Mouse (Mus musculus): Measurements from ENCODE around the gene Fgfr2. TPM values are rescaled to one million over a fixed set of nuclear protein-coding genes. Genes with fewer than 3 reads are reported as not detected.

The Fgfr2 gene
- polyA plus RNA-seq, 1 experiment from 2014 or later = 169 TPM

DNA sequence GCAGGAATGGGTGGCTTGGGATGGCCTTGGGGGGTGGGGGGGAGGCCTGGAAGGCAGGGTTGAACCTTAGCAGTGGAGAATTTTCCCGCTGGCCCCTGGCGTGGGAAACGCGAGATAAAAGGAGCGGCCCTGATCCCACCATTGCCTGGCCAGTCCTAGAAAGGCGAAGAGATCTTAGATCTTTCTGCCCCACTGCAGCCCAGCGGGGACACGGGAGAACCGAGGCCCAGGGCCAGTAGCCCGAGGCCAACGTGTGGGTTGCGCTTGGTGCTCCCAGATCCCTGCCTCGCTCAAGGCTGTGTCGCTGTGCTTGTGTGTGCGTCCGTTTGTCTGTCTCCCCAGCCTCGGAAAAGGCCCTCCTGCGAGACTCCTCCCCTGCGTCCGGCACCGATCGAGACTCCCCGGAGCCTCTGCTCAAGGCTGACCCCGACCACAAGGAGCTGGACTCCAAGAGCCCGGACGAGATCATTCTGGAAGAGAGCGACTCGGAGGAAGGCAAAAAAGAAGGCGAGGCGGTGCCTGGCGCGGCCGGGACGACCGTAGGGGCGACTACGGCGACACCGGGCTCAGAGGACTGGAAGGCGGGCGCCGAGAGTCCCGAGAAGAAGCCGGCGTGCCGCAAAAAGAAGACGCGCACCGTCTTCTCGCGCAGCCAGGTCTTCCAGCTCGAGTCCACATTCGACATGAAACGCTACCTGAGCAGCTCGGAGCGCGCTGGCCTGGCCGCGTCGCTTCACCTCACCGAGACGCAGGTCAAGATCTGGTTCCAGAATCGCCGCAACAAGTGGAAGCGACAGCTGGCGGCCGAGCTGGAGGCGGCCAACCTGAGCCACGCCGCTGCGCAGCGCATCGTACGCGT is 1579.3 kb downstream of the Fgfr2 start:
- Histone ChIP-seq H3K27me3 (ENCODE audit: control insufficient read depth, insufficient read depth, low read length) (peaks cover 68% of the 10 kb centered on the region), H3K9me3 (ENCODE audit: control insufficient read depth, low read depth, low read length) (no peaks in the 10 kb centered on the region), H3K4me2 (replicated peaks; ENCODE audit: low read depth, low read length) (peak overlapping the region; percentile 47; the same call in 1 of the 2 replicates), H3K4me3 (ENCODE audit: low read depth, low read length) (peak overlapping the region; percentile 28), H3K4me1 (ENCODE audit: control insufficient read depth, insufficient read depth, low read length) (peaks cover 19% of the 10 kb centered on the region; the same call in 1 of the 2 replicates), H3K27ac (ENCODE audit: low read length) (no peak overlapping the region), H3K36me3 (ENCODE audit: control insufficient read depth, insufficient read depth, low read length) (no peaks in the 10 kb centered on the region), H3K9ac (replicated peaks; ENCODE audit: low read depth, low read length) (no peak overlapping the region)
- under 1% methylated on average over 75 of the region's 75 CpGs for WGBS
- ATAC-seq (ENCODE audit: insufficient number of reproducible peaks, insufficient read depth, low FRiP score, low read depth) = no peak

DNA sequence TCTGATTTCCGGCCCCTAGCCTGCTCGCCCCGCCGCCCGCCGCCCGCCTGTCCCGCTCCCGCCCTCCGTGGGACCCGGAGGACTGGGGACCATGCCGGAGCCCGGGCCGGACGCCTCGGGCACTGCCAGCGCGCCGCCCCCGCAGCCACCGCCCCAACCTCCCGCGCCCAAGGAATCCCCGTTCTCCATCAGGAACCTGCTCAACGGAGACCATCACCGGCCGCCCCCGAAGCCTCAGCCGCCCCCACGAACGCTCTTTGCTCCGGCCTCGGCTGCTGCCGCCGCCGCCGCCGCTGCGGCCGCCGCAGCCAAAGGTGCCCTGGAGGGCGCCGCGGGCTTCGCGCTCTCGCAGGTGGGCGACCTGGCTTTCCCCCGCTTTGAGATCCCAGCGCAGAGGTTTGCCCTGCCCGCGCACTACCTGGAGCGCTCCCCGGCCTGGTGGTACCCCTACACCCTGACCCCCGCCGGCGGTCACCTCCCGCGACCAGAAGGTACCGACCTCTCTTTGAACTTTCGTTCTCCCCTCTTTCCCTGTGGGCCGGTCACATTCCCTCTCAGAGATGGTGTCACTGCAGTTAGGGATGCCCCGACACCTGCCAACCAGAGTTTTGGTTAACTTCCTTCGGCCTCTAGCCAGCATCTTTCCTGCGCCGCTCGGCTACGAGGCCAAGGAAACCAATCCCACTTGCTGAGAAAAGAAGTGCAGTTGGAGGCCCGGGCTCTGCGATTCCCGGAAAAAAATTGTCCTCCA is 1580.1 kb downstream of the Fgfr2 start:
- peak overlapping the region; percentile 47 for H3K4me2 ChIP-seq (replicated peaks; ENCODE audit: low read depth, low read length)
- H3K4me1 ChIP-seq (ENCODE audit: control insufficient read depth, insufficient read depth, low read length) = peaks cover 19% of the 10 kb centered on the region; the same call in 1 of the 2 replicates
- peak overlapping the region; percentile 28 for H3K4me3 ChIP-seq (ENCODE audit: low read depth, low read length)
- H3K9ac ChIP-seq (replicated peaks; ENCODE audit: low read depth, low read length) = no peak overlapping the region
- no peak for ATAC-seq (ENCODE audit: insufficient number of reproducible peaks, insufficient read depth, low FRiP score, low read depth)
- peaks cover 61% of the 10 kb centered on the region for H3K27me3 ChIP-seq (ENCODE audit: control insufficient read depth, insufficient read depth, low read length)
- H3K27ac ChIP-seq (ENCODE audit: low read length) = no peak overlapping the region
- no peaks in the 10 kb centered on the region for H3K36me3 ChIP-seq (ENCODE audit: control insufficient read depth, insufficient read depth, low read length)
- WGBS = under 1% methylated on average over 51 of the region's 71 CpGs
- H3K9me3 ChIP-seq (ENCODE audit: control insufficient read depth, low read depth, low read length) = no peaks in the 10 kb centered on the region

DNA sequence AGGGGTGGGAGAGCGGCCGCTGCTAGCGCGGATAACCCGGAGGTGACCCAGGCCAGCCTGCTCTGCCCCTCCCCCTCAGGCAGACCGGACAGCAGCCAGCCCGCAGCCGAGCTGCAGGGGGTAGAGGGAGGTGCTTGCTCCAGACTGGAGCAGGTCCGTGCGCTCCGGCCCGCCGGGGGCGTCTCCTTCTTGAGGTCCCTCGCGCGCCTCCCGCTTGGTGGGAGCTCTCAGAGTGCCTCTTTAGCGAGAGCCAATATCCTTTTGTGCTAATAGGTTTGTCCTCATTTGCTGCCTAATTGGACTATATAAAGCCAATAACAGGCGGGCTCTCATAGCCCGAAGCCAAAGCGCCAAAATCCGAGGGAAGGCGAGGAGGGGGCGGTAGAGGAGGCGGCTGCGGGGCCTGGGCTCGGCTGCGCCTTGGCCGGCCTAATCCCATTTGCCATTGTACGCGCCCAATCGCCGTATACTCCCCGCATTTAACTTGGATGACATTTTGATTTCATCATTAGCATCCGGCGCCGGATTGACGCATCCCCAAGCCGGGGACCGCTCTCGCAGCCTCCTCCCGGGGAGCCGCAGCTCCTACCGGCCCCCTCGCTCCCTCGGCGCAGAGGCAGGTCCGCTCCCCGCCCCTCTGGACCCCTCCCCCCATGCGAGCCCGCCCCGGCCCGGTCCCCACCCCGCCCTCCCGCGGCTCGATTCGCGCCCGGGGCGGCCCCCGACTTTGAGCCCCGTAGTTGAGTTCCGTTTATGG is 1580.9 kb downstream of the Fgfr2 start, which contains the start of gene Hmx3:
TSS of gene Hmx3 (plus strand) at position 753 of the 757 bp plus-strand sequence.
- H3K36me3 ChIP-seq (ENCODE audit: control insufficient read depth, insufficient read depth, low read length) = no peaks in the 10 kb centered on the region
- H3K9me3 ChIP-seq (ENCODE audit: control insufficient read depth, low read depth, low read length) = no peaks in the 10 kb centered on the region
- H3K4me1 ChIP-seq (ENCODE audit: control insufficient read depth, insufficient read depth, low read length) = peaks cover 19% of the 10 kb centered on the region; the same call in 1 of the 2 replicates
- H3K9ac ChIP-seq (replicated peaks; ENCODE audit: low read depth, low read length) = no peak within 1 kb of the TSS
- WGBS = 1% methylated on average over 64 of the region's 65 CpGs
- H3K27me3 ChIP-seq (ENCODE audit: control insufficient read depth, insufficient read depth, low read length) = peaks cover 57% of the 10 kb centered on the region
- H3K4me3 ChIP-seq (ENCODE audit: low read depth, low read length) = peak within 1 kb of the TSS; percentile 28
- no peak within 1 kb of the TSS for H3K27ac ChIP-seq (ENCODE audit: low read length)
- ATAC-seq (ENCODE audit: insufficient number of reproducible peaks, insufficient read depth, low FRiP score, low read depth) = no peak
- H3K4me2 ChIP-seq (replicated peaks; ENCODE audit: low read depth, low read length) = peak within 1 kb of the TSS; percentile 47

DNA sequence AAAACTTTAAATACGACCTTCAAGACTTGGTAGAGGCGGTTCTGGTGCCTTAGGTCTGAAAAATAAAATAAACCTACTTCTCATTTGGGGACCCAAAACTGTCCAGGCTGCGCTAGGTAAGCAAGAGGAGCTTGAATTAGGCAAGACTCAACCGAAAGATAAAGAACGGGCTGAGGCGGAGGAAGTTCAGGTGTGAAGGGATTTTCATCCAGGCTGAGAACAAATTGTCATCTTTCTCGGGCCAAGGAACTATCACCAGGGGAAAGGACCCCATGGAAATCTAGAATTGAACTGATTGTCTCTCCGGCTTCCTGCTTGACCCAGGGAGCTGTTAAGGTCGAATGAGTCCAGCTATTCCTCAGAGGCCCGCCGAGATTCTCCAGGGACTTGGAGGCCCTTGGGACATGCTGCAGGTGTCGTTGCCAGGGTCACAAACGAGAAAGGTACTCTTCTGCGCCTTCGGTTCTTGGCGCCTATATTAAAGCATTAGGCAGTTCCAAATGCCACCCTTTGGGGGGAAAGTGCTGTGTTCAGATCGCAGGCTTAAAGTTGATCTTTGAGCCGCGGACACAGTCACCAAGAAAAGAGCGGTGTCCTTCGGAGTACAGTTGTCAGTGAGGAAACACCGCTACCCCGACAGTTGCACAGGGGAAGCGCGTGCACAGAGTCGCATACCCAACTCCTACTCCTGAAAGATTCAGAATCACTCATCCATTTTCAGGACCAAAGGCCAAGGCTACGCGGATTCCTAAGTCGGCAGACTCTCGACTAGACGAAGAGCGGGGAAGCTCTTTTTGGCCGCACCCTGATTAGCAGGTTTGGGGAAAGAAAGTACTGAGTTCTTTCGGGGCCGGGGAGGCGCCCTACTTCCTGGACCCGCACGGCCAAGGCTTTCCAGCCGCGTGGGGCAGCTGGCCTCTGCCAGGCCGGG is 1581.7 kb downstream of the Fgfr2 start:
- Histone ChIP-seq H3K36me3 (ENCODE audit: control insufficient read depth, insufficient read depth, low read length) (no peaks in the 10 kb centered on the region), H3K4me1 (ENCODE audit: control insufficient read depth, insufficient read depth, low read length) (peaks cover 19% of the 10 kb centered on the region; the same call in 1 of the 2 replicates), H3K4me2 (replicated peaks; ENCODE audit: low read depth, low read length) (peak overlapping the region; percentile 47), H3K27me3 (ENCODE audit: control insufficient read depth, insufficient read depth, low read length) (peaks cover 55% of the 10 kb centered on the region), H3K4me3 (ENCODE audit: low read depth, low read length) (peak overlapping the region; percentile 28), H3K9me3 (ENCODE audit: control insufficient read depth, low read depth, low read length) (no peaks in the 10 kb centered on the region), H3K27ac (ENCODE audit: low read length) (no peak overlapping the region), H3K9ac (replicated peaks; ENCODE audit: low read depth, low read length) (no peak overlapping the region)
- WGBS = 1% methylated on average over 41 of the region's 41 CpGs
- ATAC-seq (ENCODE audit: insufficient number of reproducible peaks, insufficient read depth, low FRiP score, low read depth) = no peak

DNA sequence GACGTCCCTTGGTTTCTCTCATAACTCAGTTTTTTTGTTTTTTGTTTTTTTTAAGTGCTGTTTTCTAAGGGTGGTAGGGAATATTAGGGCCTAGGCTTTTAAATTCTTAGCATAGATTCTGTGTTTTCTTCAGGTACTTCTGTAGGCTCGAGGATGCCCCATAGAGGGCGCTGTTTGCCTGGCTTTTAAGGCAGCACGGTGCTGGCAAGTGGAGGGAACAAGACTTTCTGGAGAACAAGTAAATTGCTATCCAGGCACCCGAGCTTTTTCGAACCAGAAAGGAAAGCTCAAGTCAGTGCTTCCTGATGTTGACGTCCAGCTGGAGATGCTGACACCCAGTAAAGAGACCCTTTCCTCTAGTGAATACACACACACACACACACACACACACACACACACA is 1583.2 kb downstream of the Fgfr2 start:
- H3K9me3 ChIP-seq (ENCODE audit: control insufficient read depth, low read depth, low read length) = no peaks in the 10 kb centered on the region
- peaks cover 19% of the 10 kb centered on the region; the same call in 1 of the 2 replicates for H3K4me1 ChIP-seq (ENCODE audit: control insufficient read depth, insufficient read depth, low read length)
- H3K27me3 ChIP-seq (ENCODE audit: control insufficient read depth, insufficient read depth, low read length) = peaks cover 47% of the 10 kb centered on the region
- H3K4me2 ChIP-seq (replicated peaks; ENCODE audit: low read depth, low read length) = no peak overlapping the region
- WGBS = 0% methylated on average over 7 of the region's 7 CpGs
- no peak overlapping the region for H3K4me3 ChIP-seq (ENCODE audit: low read depth, low read length)
- H3K27ac ChIP-seq (ENCODE audit: low read length) = no peak overlapping the region
- ATAC-seq (ENCODE audit: insufficient number of reproducible peaks, insufficient read depth, low FRiP score, low read depth) = 0 out of 2 replicates have a peak, but pooled peaks have one; percentile 37
- H3K36me3 ChIP-seq (ENCODE audit: control insufficient read depth, insufficient read depth, low read length) = no peaks in the 10 kb centered on the region
- H3K9ac ChIP-seq (replicated peaks; ENCODE audit: low read depth, low read length) = no peak overlapping the region

- H3K9ac ChIP-seq (replicated peaks; ENCODE audit: low read depth, low read length) = no peak overlapping the region
- no peak overlapping the region for H3K4me3 ChIP-seq (ENCODE audit: low read depth, low read length)
- H3K27ac ChIP-seq (ENCODE audit: low read length) = no peak overlapping the region
- H3K27me3 ChIP-seq (ENCODE audit: control insufficient read depth, insufficient read depth, low read length) = no peaks in the 10 kb centered on the region
- H3K36me3 ChIP-seq (ENCODE audit: control insufficient read depth, insufficient read depth, low read length) = no peaks in the 10 kb centered on the region
- ATAC-seq (ENCODE audit: insufficient number of reproducible peaks, insufficient read depth, low FRiP score, low read depth) = no peak
- 62% methylated on average over 2 of the region's 2 CpGs for WGBS
- no peaks in the 10 kb centered on the region for H3K9me3 ChIP-seq (ENCODE audit: control insufficient read depth, low read depth, low read length)
- H3K4me1 ChIP-seq (ENCODE audit: control insufficient read depth, insufficient read depth, low read length) = no peaks in the 10 kb centered on the region
- no peak overlapping the region for H3K4me2 ChIP-seq (replicated peaks; ENCODE audit: low read depth, low read length)
Observed at GRCm38 (mm10) chr7:131503739-131504138, 1619.4 kb downstream of the Fgfr2 start.

DNA sequence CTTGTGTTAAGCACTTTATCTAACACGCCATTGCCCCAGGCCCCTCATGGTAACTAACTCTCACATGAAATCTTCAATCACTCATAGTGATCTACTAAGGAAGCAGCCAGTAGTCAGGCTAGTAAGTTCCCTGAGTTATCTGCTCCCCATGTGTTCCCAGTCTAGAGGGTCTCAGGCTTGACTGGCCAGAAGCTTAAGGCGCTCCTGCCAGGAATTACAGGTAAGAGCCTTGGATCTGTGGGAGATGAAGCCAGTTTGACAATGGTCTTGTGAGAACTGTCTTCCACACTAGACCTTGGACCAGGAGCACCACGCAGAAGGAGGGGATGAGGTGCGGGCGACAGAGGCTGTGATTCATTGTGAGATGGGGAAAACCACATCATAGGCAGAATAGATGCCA is 1644.7 kb downstream of the Fgfr2 start:
- H3K36me3 ChIP-seq (ENCODE audit: control insufficient read depth, insufficient read depth, low read length) = no peaks in the 10 kb centered on the region
- no peak for ATAC-seq (ENCODE audit: insufficient number of reproducible peaks, insufficient read depth, low FRiP score, low read depth)
- WGBS = 89% methylated on average over 5 of the region's 5 CpGs
- no peak overlapping the region for H3K4me3 ChIP-seq (ENCODE audit: low read depth, low read length)
- H3K4me1 ChIP-seq (ENCODE audit: control insufficient read depth, insufficient read depth, low read length) = no peaks in the 10 kb centered on the region
- no peak overlapping the region for H3K27ac ChIP-seq (ENCODE audit: low read length)
- no peak overlapping the region for H3K9ac ChIP-seq (replicated peaks; ENCODE audit: low read depth, low read length)
- H3K27me3 ChIP-seq (ENCODE audit: control insufficient read depth, insufficient read depth, low read length) = no peaks in the 10 kb centered on the region
- H3K4me2 ChIP-seq (replicated peaks; ENCODE audit: low read depth, low read length) = no peak overlapping the region
- no peaks in the 10 kb centered on the region for H3K9me3 ChIP-seq (ENCODE audit: control insufficient read depth, low read depth, low read length)

Data from stomach, embryonic 14.5 days (tissue).